ENCODE assay signal across 19 mouse cellular contexts in the genomic region with DNA sequence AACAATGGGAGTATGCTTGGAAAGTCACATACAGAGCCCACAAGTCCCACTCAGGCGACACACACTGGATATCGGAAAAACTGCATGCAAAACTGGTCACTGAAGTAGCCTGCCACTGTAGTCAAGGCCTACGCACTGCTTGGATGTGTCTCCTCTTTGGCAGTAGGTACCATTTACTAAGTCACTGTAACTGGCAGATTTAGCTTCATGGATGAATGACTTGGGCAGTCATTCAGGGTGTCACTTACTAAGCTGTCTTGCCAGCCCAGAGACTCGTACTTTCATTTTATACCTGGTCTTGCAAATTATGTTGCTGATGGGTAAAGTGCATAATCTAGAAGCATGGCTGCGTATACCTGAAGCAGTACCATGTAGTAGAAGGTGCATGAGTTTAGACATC. TPM values are rescaled to one million over a fixed set of nuclear protein-coding genes. Genes with fewer than 3 reads are reported as not detected.
DNase-seq lines count a peak whose midpoint lies in the region; ATAC-seq lines count a peak whose summit lies in the region.
"Had no signal": no experiment of that assay in that cellular context is flagged by ENCODE, and none has a peak within 500 bp of the region (broad histone marks: within the 10 kb centered on the region; RNA-seq: fewer than 3 reads in every experiment).

No protein-coding gene starts in this region.

- no peaks in the 10 kb centered on the region for H3K36me3 ChIP-seq in heart, embryonic 10.5 days
- no peaks in the 10 kb centered on the region for H3K36me3 ChIP-seq in kidney, embryonic 16.5 days (ENCODE audit: insufficient read depth, low read length)
- H3K36me3 ChIP-seq: forebrain, embryonic 10.5 days; heart, embryonic 13.5 days; hindbrain, embryonic 12.5 days; hindbrain, embryonic 15.5 days had no signal

- H3K27ac ChIP-seq in heart, embryonic 10.5 days: no peak overlapping the region
- no peak overlapping the region for H3K27ac ChIP-seq in kidney, embryonic 16.5 days (ENCODE audit: low read length)
- H3K27ac ChIP-seq: forebrain, embryonic 10.5 days; forebrain, embryonic 13.5 days; heart, embryonic 13.5 days; hindbrain, embryonic 12.5 days; hindbrain, embryonic 15.5 days had no signal

- H3K27me3 ChIP-seq in heart, embryonic 10.5 days (ENCODE audit: insufficient read depth, poor library complexity, severe bottlenecking): no peaks in the 10 kb centered on the region
- H3K27me3 ChIP-seq in kidney, embryonic 16.5 days (ENCODE audit: insufficient read depth, low read length): no peaks in the 10 kb centered on the region
- H3K27me3 ChIP-seq: forebrain, embryonic 13.5 days; heart, embryonic 13.5 days; hindbrain, embryonic 12.5 days; hindbrain, embryonic 15.5 days had no signal

- H3K4me2 ChIP-seq in kidney, embryonic 16.5 days (replicated peaks; ENCODE audit: low read depth, low read length): no peak overlapping the region
- H3K4me2 ChIP-seq: forebrain, embryonic 13.5 days; heart, embryonic 13.5 days; hindbrain, embryonic 12.5 days; hindbrain, embryonic 15.5 days had no signal

- intact Hi-C loops in heart, postnatal 14 days (cut with DNase I): no loop called here

- H3K9me3 ChIP-seq in heart, embryonic 10.5 days: no peaks in the 10 kb centered on the region
- no peaks in the 10 kb centered on the region for H3K9me3 ChIP-seq in kidney, embryonic 16.5 days (ENCODE audit: low read length)
- H3K9me3 ChIP-seq: forebrain, embryonic 10.5 days; forebrain, embryonic 13.5 days; heart, embryonic 13.5 days; hindbrain, embryonic 12.5 days; hindbrain, embryonic 15.5 days had no signal

- ATAC-seq in kidney, embryonic 16.5 days (ENCODE audit: low FRiP score, low TSS enrichment): no peak
- ATAC-seq: activated CD4-positive, CD25-positive, alpha-beta regulatory T cell, adult 4 months; forebrain, embryonic 13.5 days; forebrain, embryonic 16.5 days had no signal

- 92% methylated on average over 5 of the region's 5 CpGs for WGBS in heart, embryonic 10.5 days
- WGBS in kidney, embryonic 16.5 days: 81% methylated on average over 5 of the region's 5 CpGs

- DNase-seq in cerebellum, postnatal 10 days: peak; percentile 43 to 50
- no peak for DNase-seq in cerebellum, postnatal 25 days
- peak; percentile 30 for DNase-seq in heart, embryonic 10.5 days (ENCODE audit: low spot score)
- no peak for DNase-seq in heart, postnatal 14 days
- peak; percentile 71 for DNase-seq in kidney, adult 9 months
- DNase-seq: adrenal gland, adult 8-10 months; adrenal gland, postnatal 25 days; cerebellum, adult 18-20 months; cerebellum, adult 9-10 months; gastrocnemius, postnatal 14 days; heart, adult 18-20 months had no signal

- no peak overlapping the region for H3K9ac ChIP-seq in kidney, embryonic 16.5 days (replicated peaks; ENCODE audit: low read length)
- H3K9ac ChIP-seq: forebrain, embryonic 13.5 days; heart, embryonic 13.5 days; hindbrain, embryonic 12.5 days; hindbrain, embryonic 15.5 days had no signal

- no peak overlapping the region for H3K4me3 ChIP-seq in heart, embryonic 10.5 days
- no peak overlapping the region for H3K4me3 ChIP-seq in kidney, embryonic 16.5 days (ENCODE audit: low read length)
- H3K4me3 ChIP-seq: forebrain, embryonic 10.5 days; forebrain, embryonic 13.5 days; heart, embryonic 13.5 days; hindbrain, embryonic 12.5 days; hindbrain, embryonic 15.5 days had no signal

- H3K4me1 ChIP-seq in heart, embryonic 10.5 days: peaks cover 45% of the 10 kb centered on the region
- H3K4me1 ChIP-seq in kidney, embryonic 16.5 days (ENCODE audit: insufficient read depth, low read length): peaks cover 59% of the 10 kb centered on the region
- H3K4me1 ChIP-seq: forebrain, embryonic 13.5 days; hindbrain, embryonic 12.5 days; hindbrain, embryonic 15.5 days had no signal

RNA-seq across cellular contexts. Expression of a gene that starts 17.1 kb away (rescaled TPM):
- polyA plus RNA-seq in heart, embryonic 10.5 days (2016; fragmentation: Nextera tagmentation; extraction: Ambion mirVana): 9.2 and 9.7 TPM in 2 replicates
- 10 to 100 TPM; 51.5 to 53.5 TPM for total RNA-seq in heart, postnatal 14 days (2021)
- polyA plus RNA-seq in kidney, embryonic 16.5 days (2015; fragmentation: Nextera tagmentation; extraction: Ambion mirVana): 28.1 and 31.0 TPM in 2 replicates
- polyA plus RNA-seq: activated CD4-positive, CD25-positive, alpha-beta regulatory T cell, adult 4 months had no signal

RNA-seq across cellular contexts. Expression of a gene that starts 17.3 kb away (rescaled TPM):
- 29.2 and 30.1 TPM in 2 replicates for polyA plus RNA-seq in heart, embryonic 10.5 days (2016; fragmentation: Nextera tagmentation; extraction: Ambion mirVana)
- 10 to 100 TPM; 49.4 to 51.3 TPM for total RNA-seq in heart, postnatal 14 days (2021)
- polyA plus RNA-seq in kidney, embryonic 16.5 days (2015; fragmentation: Nextera tagmentation; extraction: Ambion mirVana): 37.6 and 39.9 TPM in 2 replicates

Comparison
In these comparisons a context has a peak if more than half of its experiments do, and no peak if none do; other contexts are left out.
1. DNase-seq: peak in cerebellum, postnatal 10 days (2 of 2), heart, embryonic 10.5 days (single experiment) and kidney, adult 9 months (single experiment); none in cerebellum, postnatal 25 days (0 of 2) and heart, postnatal 14 days (0 of 2).